Mouse (Mus musculus): ENCODE results near the gene Ceacam2.
"Not testable (repeated sequence)": the region's sequence is repeated elsewhere in the genome, so short reads cannot be mapped to it uniquely, and the experiment has no call there.

Gene Ceacam2

GRCm38 (mm10) chr7:25539376-25539907 is at the start of gene Ceacam2:
TSS of gene Ceacam2 (minus strand) at chr7:25539857.
- DNase-seq (ENCODE audit: low read depth, low spot score) = not testable (repeated sequence)

- DNase-seq (ENCODE audit: low read depth, low spot score) = no peak
These were observed 45.9 kb upstream of the Ceacam2 start for GRCm38 (mm10) chr7:25585351-25586204.

- DNase-seq (ENCODE audit: low read depth, low spot score) = no peak
These were observed 45.0 kb upstream of the Ceacam2 start for GRCm38 (mm10) chr7:25584651-25585050.

- DNase-seq (ENCODE audit: low read depth, low spot score) = no peak
These were observed 42.7 kb upstream of the Ceacam2 start for GRCm38 (mm10) chr7:25582301-25582810.

- no peak for DNase-seq (ENCODE audit: low read depth, low spot score)
These were observed 39.8 kb upstream of the Ceacam2 start for GRCm38 (mm10) chr7:25579441-25579840.

GRCm38 (mm10) chr7:25576793-25577437 is 37.3 kb upstream of the Ceacam2 start:
- DNase-seq (ENCODE audit: low read depth, low spot score) = not testable (repeated sequence)

- not testable (repeated sequence) for DNase-seq (ENCODE audit: low read depth, low spot score)
These were observed 36.7 kb upstream of the Ceacam2 start for GRCm38 (mm10) chr7:25576308-25576707.

- no peak for DNase-seq (ENCODE audit: low read depth, low spot score)
These were observed 36.2 kb upstream of the Ceacam2 start for GRCm38 (mm10) chr7:25575870-25576269.

- DNase-seq (ENCODE audit: low read depth, low spot score) = no peak
These were observed 35.4 kb upstream of the Ceacam2 start for GRCm38 (mm10) chr7:25575105-25575504.

GRCm38 (mm10) chr7:25573806-25574205 is 34.1 kb upstream of the Ceacam2 start:
- DNase-seq (ENCODE audit: low read depth, low spot score) = not testable (repeated sequence)

- no peak for DNase-seq (ENCODE audit: low read depth, low spot score)
These were observed 29.1 kb upstream of the Ceacam2 start for GRCm38 (mm10) chr7:25568721-25569120.

- DNase-seq (ENCODE audit: low read depth, low spot score) = peak; percentile 51
These were observed 1.8 kb upstream of the Ceacam2 start for GRCm38 (mm10) chr7:25541464-25541863.

- not testable (repeated sequence) for DNase-seq (ENCODE audit: low read depth, low spot score)
These were observed 297 bp upstream of the Ceacam2 start for GRCm38 (mm10) chr7:25539954-25540353.

- no peak for DNase-seq (ENCODE audit: low read depth, low spot score)
These were observed 8.8 kb downstream of the Ceacam2 start for GRCm38 (mm10) chr7:25530837-25531236.

GRCm38 (mm10) chr7:25516070-25516777 is 23.4 kb downstream of the Ceacam2 start:
- not testable (repeated sequence) for DNase-seq (ENCODE audit: low read depth, low spot score)

GRCm38 (mm10) chr7:25515667-25516066 is 24.0 kb downstream of the Ceacam2 start:
- not testable (repeated sequence) for DNase-seq (ENCODE audit: low read depth, low spot score)

- DNase-seq (ENCODE audit: low read depth, low spot score) = no peak
These were observed 29.7 kb downstream of the Ceacam2 start for GRCm38 (mm10) chr7:25509925-25510324.

GRCm38 (mm10) chr7:25494649-25495048 is 45.0 kb downstream of the Ceacam2 start:
- no peak for DNase-seq (ENCODE audit: low read depth, low spot score)

GRCm38 (mm10) chr7:25490698-25491097 is 49.0 kb downstream of the Ceacam2 start:
- DNase-seq (ENCODE audit: low read depth, low spot score) = not testable (repeated sequence)

GRCm38 (mm10) chr7:25489382-25489781 is 50.3 kb downstream of the Ceacam2 start:
- not testable (repeated sequence) for DNase-seq (ENCODE audit: low read depth, low spot score)

GRCm38 (mm10) chr7:25486186-25486585 is 53.5 kb downstream of the Ceacam2 start:
- no peak for DNase-seq (ENCODE audit: low read depth, low spot score)

GRCm38 (mm10) chr7:25485061-25485460 is 54.6 kb downstream of the Ceacam2 start:
- DNase-seq (ENCODE audit: low read depth, low spot score) = no peak

Measured in 3T3-L1 (cell line).